Mouse (Mus musculus): Measurements from ENCODE around the gene Krtap14. TPM values are rescaled to one million over a fixed set of nuclear protein-coding genes. Genes with fewer than 3 reads are reported as not detected.

Gene Krtap14
- total RNA-seq (2023), result not detected

DNA sequence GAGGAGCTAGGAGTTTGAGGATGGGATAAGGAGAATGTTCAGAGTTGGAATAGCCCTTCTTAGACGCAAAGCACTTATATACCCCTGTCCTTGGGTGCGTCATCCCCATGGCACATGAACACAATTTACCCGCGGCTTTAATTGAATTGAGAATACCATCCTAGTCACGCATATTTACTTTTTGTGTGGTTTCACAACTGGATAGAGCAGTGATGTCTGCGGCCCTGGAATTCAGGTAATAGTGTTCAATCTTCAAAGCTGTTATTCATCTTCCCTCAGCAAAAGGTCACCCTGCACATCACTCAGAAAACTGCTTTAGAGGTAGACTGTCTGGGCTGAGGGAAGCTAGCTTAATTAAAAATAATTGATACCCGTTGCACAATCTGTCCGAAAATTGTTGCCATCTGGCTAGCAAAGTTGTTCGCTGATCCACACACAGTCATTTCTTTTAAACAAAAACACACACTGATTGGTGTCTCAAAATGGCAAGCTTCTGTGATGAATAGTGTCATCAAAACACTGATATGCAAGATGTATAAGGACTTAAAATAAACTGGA lies at the start of gene Krtap14:
Gene Krtap14, minus strand, starts transcription at position 51 of the 558 bp plus-strand sequence.

DNA sequence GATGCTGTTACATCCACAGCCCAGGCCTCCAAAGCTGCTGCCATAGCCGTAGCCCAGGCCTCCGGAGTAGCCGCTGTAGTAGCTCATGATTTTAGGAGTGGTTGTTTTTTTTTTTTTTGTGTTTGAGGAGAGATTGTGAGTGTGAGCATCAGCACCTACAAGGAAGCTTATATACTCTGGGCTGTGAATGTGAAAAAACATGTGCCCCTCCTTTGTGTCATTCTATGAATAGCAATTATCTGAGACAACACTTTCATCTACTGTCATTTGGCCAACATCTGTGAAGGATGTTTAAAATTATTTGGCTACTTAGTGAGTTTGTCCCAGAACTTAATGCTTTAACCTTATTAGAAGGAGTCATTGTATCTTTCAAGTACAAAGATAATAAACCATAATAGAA lies 48.2 kb upstream of the Krtap14 start, which contains the start of gene Krtap19-2:
Gene Krtap19-2, minus strand, starts transcription at position 101 of the 400 bp plus-strand sequence.

DNA sequence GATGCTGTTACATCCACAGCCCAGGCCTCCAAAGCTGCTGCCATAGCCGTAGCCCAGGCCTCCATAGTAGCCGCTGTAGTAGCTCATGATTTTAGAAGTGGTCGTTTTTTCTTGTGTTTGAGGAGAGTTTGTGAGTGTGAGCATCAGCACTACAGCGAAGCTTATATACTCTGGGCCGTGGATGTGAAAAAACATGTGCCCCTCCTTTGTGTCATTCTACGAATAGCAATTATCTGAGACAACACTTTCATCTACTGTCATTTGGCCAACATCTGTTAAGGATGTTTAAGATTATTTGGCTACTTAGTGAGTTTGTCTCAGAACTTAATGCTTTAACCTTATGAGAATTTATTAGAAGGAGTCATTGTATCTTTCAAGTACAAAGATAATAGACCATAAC lies 43.4 kb upstream of the Krtap14 start, which contains the start of gene Krtap19-1:
Gene Krtap19-1, minus strand, starts transcription at position 101 of the 400 bp plus-strand sequence.

DNA sequence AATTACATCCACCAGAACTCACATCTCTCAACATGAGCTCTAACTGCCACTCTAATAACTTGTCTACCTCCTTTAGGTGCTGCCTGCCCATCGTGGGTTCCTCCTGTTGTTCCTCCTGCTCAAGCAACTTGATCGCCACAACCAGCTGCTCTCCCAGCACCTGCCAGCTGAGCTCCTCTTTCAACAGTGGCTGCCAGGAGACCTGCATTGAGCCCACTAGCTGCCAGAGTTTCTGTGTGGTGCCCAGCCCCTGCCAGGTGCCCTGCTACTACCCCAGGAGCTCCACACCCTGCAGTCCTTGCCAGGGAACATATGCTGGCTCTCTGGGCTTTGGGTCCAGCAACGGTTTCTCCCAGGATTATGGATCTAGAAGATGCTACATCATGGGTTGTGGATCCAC lies 5.9 kb downstream of the Krtap14 start, which contains the start of gene Krtap15:
Gene Krtap15, plus strand, starts transcription at position 150 of the 400 bp plus-strand sequence.

DNA sequence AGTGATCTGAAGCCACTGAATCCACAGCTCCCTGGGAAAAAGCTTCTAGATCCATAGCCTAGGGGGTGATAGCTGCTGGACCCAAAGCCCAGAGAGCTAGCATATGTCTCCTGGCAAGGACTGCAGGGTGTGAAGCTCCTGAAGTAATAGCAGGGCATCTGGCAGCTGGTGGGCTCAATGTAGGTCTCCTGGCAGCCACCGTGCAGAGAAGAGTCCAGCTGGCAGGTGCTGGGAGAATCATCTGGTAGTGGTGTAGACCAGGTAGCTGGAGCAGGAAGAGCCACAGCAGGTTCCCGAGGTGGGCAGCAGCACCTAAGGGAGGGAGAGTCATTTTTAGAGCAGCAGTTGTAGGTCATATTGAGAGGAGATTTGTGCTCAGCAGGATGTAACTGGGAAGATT lies 14.1 kb downstream of the Krtap14 start, which contains the start of gene Gm20741:
Gene Gm20741, minus strand, starts transcription at position 394 of the 400 bp plus-strand sequence.

DNA sequence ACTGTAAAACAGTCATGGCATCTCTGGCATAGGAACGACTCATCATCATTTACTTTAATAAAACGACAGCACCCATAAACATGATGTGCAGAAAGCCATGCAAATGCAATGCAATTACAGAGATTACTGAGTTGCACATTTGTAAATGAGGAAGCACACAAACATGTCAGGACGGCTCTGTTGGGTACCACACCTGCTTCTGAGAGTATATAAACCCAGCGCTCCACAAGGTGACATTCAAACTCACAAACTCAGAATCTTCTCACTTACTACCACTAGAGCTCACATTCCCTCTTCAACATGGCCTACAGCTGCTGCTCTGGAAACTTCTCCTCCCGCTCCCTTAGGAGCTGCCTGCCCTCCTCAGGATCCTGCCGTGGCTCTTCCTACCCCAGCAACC lies 48.3 kb downstream of the Krtap14 start, which contains the start of gene Gm5965:
Gene Gm5965, plus strand, starts transcription at position 301 of the 400 bp plus-strand sequence.

DNA sequence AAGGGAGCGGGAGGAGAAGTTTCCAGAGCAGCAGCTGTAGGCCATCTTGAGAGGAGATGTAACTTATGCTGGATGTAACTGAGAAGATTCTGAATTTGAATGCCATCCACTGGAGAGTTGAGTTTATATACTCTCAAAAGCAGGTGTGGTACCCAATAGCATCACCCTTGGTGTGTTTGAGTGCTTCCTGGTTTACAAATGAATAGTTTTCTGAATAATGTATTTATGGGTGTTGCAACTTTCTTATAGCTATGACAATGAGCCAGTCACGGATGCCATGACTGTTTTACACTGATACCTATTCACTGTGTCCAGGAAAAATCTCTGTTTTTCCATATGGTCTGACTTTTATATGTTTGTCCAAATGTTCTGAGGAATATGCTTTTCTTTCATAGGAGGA lies 51.8 kb downstream of the Krtap14 start, which contains the start of gene 2310057N15Rik:
Gene 2310057N15Rik, minus strand, starts transcription at position 101 of the 400 bp plus-strand sequence.

Other genes starting within 250 kb of the Krtap14 start
- gene Krtap24-1, start 213.9 kb downstream of the Krtap14 start, total RNA-seq (2023), result not detected
- not detected for gene 2310079G19Rik, start 198.5 kb downstream of the Krtap14 start, total RNA-seq (2023)
- gene Krtap26-1, start 178.3 kb downstream of the Krtap14 start, total RNA-seq (2023), result not detected
- not detected for gene Krtap27-1, start 154.5 kb downstream of the Krtap14 start, total RNA-seq (2023)
- not detected for gene 2310061N02Rik, start 118.2 kb downstream of the Krtap14 start, total RNA-seq (2023)
- not detected for gene Krtap13-1, start 97.3 kb downstream of the Krtap14 start, total RNA-seq (2023)
- gene Krtap13, start 74.5 kb downstream of the Krtap14 start, total RNA-seq (2023), result not detected
- gene 2310034C09Rik, start 67.3 kb downstream of the Krtap14 start, total RNA-seq (2023), result not detected
- gene 2310057N15Rik, start 51.9 kb downstream of the Krtap14 start, total RNA-seq (2023), result not detected
- not detected for gene Gm5965, start 48.2 kb downstream of the Krtap14 start, total RNA-seq (2023)
- not detected for gene Gm20741, start 13.9 kb downstream of the Krtap14 start, total RNA-seq (2023)
- not detected for gene Krtap15, start 5.9 kb downstream of the Krtap14 start, total RNA-seq (2023)
- gene Krtap19-1, start 43.3 kb upstream of the Krtap14 start, total RNA-seq (2023), result not detected
- gene Krtap19-2, start 48.1 kb upstream of the Krtap14 start, total RNA-seq (2023), result not detected
- gene Krtap19-3, start 51.9 kb upstream of the Krtap14 start, total RNA-seq (2023), result not detected
- not detected for gene Krtap19-4, start 58.9 kb upstream of the Krtap14 start, total RNA-seq (2023)
- gene Krtap19-5, start 70.3 kb upstream of the Krtap14 start, total RNA-seq (2023), result not detected
- not detected for gene Krtap19-9b, start 106.1 kb upstream of the Krtap14 start, total RNA-seq (2023)
- gene Krtap16-3, start 136.7 kb upstream of the Krtap14 start, total RNA-seq (2023), result not detected
- not detected for gene Krtap22-2, start 184.6 kb upstream of the Krtap14 start, total RNA-seq (2023)
- gene Gm10229, start 189.1 kb upstream of the Krtap14 start, total RNA-seq (2023), result not detected
- not detected for gene Krtap6-1, start 205.6 kb upstream of the Krtap14 start, total RNA-seq (2023)
- gene Gm10228, start 215.3 kb upstream of the Krtap14 start, total RNA-seq (2023), result not detected
- gene Krtap6-5, start 221.7 kb upstream of the Krtap14 start, total RNA-seq (2023), result not detected
- not detected for gene 1110025L11Rik, start 237.9 kb upstream of the Krtap14 start, total RNA-seq (2023)

All from monocyte, adult 59 days (primary cell).